Mouse (Mus musculus) kidney, adult 9 months (tissue): ENCODE data around the gene Eef2.
"Not testable (repeated sequence)": the region's sequence is repeated elsewhere in the genome, so short reads cannot be mapped to it uniquely, and the experiment has no call there.

Experiments
- DNase-seq: peaks from one replicate; pipeline ENCODE4 v3.0.0; 2022

Eef2 gene

DNA sequence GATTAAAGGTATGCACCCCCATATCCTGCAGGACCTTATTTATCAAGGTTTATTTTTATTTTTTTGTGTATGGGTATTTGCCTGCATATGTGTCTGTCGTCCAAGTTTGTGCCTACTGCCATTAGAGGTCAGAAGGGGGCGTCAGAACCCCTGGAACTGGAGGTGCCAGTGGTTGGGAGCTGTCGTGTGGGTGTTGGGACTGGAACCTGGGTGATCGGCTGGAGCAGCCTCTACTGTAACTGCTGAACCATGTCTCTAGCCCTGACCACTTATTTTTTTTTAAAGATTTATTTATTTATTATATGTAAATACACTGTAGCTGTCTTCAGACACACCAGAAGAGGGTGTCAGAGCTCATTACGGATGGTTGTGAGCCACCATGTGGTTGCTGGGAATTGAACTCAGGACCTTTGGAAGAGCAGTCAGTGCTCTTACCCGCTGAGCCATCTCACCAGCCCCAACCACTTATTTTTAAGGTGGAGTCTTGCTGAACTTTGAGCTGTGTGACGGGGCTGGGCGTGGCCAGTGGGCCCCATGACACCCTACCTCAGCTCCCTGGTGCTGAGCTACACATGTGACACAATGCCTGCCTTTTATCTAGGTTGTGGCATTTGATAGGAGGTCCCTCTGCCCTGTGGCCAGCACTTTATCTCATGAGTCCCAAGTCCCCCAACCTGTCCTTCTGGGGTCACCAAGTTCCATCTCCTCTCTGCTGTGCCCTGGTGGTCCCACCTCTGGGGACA lies 26.7 kb downstream of the Eef2 start:
- DNase-seq: no peak

DNA sequence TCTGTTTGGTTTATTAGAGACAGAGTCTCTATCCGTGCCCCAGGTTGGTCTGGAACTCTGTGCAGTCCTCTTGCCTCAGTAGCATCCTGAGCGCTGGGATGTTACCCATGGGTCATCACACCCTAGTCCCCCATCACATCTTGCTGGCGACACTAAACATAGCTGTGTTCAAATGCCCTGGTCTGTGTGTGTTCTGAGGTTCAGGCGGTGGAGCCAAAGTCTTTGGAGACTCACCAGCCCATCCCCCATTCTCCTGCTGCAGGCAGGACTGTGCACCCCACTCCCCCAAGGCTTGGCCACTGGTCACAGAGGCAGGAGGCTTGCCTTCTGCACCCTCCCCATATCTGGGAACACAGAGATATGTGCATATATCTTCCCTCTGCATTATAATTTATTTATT lies 27.7 kb downstream of the Eef2 start:
- DNase-seq: no peak

DNA sequence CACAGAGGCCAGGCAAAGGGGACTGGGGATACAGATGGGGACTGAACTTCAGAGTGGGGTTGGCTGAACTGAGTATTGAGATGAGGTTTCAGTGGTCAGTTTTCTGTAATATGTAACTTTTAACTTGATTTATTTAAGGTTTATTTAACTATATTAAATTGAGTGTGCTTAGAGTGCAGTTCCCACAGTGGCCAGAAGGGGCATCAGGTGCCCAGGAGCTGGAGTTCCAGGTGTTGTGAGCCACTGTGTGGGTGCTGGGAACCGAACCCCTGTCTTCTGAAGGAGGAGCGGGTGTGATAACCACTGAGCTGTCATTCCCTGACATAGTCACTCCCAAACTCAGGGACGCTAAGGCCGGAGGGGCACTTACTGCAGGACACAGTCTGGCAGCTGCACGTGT lies 33.7 kb downstream of the Eef2 start:
- DNase-seq: no peak

DNA sequence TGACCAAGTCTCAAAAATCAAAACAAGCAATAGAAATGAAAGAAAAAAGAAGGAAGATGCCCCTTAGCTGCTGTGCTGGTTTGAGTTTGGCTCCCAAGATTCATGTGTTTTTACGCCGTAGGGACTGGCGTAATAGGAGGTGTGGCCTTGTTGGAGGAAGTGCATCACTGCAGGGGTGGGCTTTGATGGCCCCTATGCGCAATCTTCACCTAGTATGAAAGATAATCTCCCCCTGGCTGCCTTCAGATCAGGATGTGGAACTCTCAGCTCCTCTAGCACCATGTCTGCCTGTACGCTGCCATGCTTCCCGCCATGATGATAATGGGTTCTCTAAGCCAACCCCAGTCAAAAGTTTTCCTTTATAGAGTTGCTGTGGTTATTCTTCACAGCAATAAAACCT lies 39.8 kb downstream of the Eef2 start:
- no peak for DNase-seq

- no peak for DNase-seq
Measured at GRCm38 (mm10) chr10:81216810-81217209, 40.4 kb downstream of the Eef2 start.

DNA sequence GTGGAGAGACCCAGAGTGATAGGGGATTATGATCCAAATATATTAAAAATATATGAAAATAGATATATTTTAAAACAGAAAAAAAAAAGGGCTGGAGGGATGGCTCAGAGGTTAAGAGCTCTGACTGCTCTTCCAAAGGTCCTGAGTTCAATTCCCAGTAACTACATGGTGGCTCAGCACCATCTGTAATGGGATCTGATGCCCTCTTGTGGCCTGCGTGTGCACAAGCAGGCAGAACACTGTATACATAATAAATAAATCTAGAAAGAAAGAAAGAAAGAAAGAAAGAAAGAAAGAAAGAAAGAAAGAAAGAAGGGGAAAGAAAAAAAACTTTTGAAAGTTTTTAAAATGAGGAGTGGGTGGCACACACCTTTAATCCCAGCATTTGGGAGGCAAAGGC lies 40.8 kb downstream of the Eef2 start:
- not testable (repeated sequence) for DNase-seq

DNA sequence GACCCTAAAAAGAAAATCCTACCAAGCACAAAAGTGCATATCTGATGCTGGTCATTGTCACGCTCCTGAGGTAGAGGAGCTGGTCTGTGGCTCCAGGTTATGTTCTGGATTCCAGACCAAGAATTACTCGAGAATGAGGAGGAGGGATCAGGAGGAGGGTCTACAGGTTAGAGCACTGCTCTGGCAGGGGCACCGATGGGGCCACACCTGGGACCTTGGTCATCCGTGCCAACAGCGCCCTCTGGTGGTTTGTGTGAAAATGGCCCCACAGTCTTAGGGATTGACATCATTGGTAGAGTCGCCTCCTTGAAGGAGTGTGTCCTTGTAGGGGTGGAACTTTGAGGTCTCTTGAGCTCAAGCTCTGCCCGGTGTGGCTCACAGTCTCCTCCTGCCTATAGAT lies 41.5 kb downstream of the Eef2 start:
- peak; percentile 82 for DNase-seq

DNA sequence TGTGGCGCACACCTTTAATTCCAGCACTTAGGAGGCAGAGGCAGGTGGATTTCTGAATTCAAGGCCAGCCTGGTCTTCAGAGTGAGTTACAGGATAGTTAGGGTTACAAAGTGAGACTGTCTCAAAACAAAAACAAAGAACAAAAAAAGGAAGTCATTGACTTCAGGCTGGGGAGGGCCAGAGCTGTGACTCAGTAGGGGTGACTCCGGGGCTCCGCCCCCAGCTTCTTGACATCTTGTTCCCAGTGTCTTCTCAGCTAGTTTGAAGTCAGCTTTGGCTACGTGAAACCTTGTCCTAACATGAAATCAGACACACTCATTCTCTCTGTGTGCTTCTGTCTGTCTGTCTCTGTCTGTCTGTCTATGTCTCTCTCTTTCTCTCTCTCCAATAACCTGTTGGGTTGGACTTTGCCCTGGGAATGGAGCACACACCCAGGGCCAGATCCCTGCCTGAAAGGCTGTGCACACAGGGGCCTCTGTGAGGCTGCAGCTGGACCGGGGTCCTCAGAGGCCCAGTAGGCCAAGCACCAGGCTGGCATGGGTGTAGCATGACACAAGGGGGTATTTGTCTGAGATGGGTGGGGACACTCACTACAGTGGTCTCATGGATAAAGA lies 45.1 kb downstream of the Eef2 start:
- DNase-seq: no peak

- DNase-seq: not testable (repeated sequence)
Measured at GRCm38 (mm10) chr10:81223731-81224130, 47.3 kb downstream of the Eef2 start.

DNA sequence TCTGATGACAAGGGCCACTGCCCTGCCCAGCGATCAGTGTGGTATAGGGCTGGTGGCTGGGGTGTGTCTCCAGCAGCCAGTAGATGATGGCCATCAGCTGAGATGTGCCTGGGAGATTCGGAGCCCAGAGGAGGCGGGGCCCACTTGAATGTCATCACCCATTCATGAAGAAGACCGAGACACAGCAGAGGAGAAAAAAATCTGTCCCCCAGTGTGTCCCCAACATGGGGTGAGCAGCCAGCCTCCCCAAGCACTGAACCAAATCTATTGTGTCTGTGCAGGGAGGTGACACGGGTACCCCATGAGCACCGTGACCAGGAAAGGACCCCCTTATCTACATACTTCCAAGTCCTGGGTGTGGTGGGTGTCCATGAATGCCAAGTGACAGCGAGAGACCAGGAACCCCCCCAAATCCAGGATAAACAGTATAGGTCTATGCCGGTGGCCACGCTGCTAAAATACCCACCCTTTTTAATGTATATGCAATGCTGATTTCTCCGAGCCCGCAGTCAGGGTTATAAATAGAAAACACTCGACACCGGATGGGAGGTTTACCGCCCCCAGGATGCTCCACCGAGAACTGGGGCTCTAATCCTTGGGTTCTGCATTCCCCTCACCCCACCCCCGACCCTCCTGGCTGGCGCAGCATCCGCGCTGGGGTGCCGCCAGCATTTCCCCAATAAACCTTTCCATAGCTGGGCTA lies 53.5 kb downstream of the Eef2 start:
- no peak for DNase-seq

GRCm38 (mm10) chr10:81230438-81231332 lies 54.3 kb downstream of the Eef2 start, which contains the start of gene Atcay:
Atcay (minus strand) TSS chr10:81230833.
- no peak for DNase-seq

DNA sequence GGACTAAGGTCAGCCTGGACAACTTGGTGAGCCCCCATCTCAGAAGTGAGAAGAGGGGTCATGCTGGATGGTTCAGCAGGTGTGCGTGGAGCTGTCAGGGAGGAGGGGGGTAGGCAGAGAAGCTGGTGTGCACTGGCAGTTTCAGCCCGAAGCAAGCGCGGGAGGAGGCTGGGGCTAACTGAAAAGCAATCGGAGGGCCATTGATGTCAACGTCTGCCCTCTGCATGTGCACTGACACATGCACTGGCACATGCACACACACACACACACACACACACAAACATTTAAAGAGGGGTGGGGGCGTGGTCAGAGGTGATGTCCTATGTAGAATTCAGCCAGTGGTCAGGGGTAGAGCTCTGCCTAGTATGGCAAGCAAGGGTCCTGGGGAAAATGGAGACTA lies 55.0 kb downstream of the Eef2 start:
- DNase-seq: no peak
